Mouse (Mus musculus) cerebellum, postnatal 14 days (tissue): ENCODE measurements around the gene Olfr32.
"Not testable (repeated sequence)": the region's sequence is repeated elsewhere in the genome, so short reads cannot be mapped to it uniquely, and the experiment has no call there.

Source experiments
- DNase-seq, 2 experiments: peaks; one replicate each; pipeline ENCODE4 v3.0.0; 2021; ENCODE audit warnings: mixed read lengths in 2 of 2

Olfr32 gene

DNA sequence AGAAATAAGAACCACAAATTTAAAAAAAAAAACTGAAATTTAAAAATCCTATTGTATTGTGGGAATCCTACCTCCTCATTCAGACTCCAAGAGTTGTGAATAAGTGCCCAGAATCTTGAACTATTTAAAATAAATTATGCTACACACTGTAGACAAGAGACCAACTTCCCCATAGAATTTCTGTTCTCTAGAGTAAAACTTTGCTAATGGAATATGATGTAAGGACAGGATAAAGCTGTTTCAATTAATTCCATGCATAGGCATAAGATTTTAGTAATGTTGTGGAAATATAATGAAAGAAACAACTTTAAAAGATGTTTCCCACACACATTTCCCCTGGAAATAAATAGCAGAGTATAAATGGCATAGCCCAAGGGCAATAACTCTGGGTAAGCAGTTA lies at the start of gene Olfr32:
Olfr32 (minus strand) TSS at position 101 of the 400 bp plus-strand sequence.
- no peak for DNase-seq

- not testable (repeated sequence) for DNase-seq
Observed at GRCm38 (mm10) chr2:90187082-90187481, 45.0 kb upstream of the Olfr32 start.

GRCm38 (mm10) chr2:90186082-90186481 lies 44.0 kb upstream of the Olfr32 start:
- not testable (repeated sequence) for DNase-seq

- DNase-seq, result peak; percentile 39 to 51
Observed at GRCm38 (mm10) chr2:90153916-90154315, 11.8 kb upstream of the Olfr32 start.

GRCm38 (mm10) chr2:90152991-90153390 lies 10.9 kb upstream of the Olfr32 start, which contains the start of gene Olfr1270:
Olfr1270 (minus strand) TSS chr2:90153091.
- DNase-seq, result no peak

DNA sequence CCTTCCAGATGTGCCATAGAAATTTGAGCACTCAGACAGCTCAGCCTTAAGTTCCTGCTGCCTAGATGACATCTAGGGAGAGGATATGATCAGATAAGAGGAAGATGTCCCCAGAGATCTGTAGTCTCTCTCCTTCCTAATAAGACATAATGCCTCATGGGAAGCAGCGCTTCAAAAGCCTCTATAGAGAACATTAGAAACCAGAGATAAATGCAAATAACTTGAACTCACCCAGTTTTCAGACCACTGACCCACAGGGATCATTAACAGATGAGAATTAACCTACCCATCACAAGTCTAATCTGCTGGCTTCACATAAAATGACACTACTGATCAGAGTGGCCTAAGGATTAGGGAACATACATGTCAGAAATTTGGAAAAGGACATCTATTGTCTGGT lies 20.8 kb downstream of the Olfr32 start, which contains the start of gene Olfr1269:
Olfr1269 (minus strand) TSS at position 101 of the 400 bp plus-strand sequence.
- DNase-seq, result no peak
